Mouse (Mus musculus) kidney, postnatal 0 days (tissue): ENCODE data around the gene Tns4. TPM values are rescaled to one million over a fixed set of nuclear protein-coding genes. Genes with fewer than 3 reads are reported as not detected.

ENCODE experiments used
- ATAC-seq: fragments of 200-750 bp; cut with Nextera tagmentation; replicated peaks from 2 replicates; pipeline ENCODE4 v1.8.0; 2017; ENCODE audit warnings: low read depth, moderate number of reproducible peaks, moderate TSS enrichment, moderate library complexity; ENCODE audit not compliant: low FRiP score
- DNase-seq: peaks from one replicate; pipeline ENCODE4 v3.0.0-alpha.2; 2016; ENCODE audit warnings: low spot score
- H3K27ac ChIP-seq: fragments of 300-500 bp; sonication (generic); 2 replicates; pipeline ENCODE4 v1.5.1; 2014; ENCODE audit warnings: mild to moderate bottlenecking
- H3K27me3 ChIP-seq: fragments of 300-500 bp; sonication (generic); 2 replicates; pipeline ENCODE4 v1.6.1; 2014; ENCODE audit warnings: low read length, mixed read lengths; ENCODE audit not compliant: insufficient read depth
- H3K36me3 ChIP-seq: fragments of 300-500 bp; sonication (generic); 2 replicates; pipeline ENCODE4 v1.6.1; 2014; ENCODE audit warnings: low read length, mixed read lengths; ENCODE audit not compliant: insufficient read depth
- H3K4me1 ChIP-seq: fragments of 300-500 bp; sonication (generic); replicated peaks from 2 replicates; pipeline ENCODE4 v1.6.1; 2014; ENCODE audit warnings: antibody characterized with exemption, low read length, mixed read lengths; ENCODE audit not compliant: insufficient read depth
- H3K4me2 ChIP-seq: fragments of 300-500 bp; sonication (generic); 2 replicates; pipeline ENCODE4 v1.6.1; 2014; ENCODE audit warnings: mild to moderate bottlenecking, low read length, moderate library complexity, mixed read lengths
- H3K4me3 ChIP-seq: fragments of 300-500 bp; sonication (generic); replicated peaks from 2 replicates; pipeline ENCODE4 v1.5.1; 2014; ENCODE audit warnings: low read depth, low read length
- H3K9ac ChIP-seq: fragments of 300-500 bp; sonication (generic); 2 replicates; pipeline ENCODE4 v1.6.1; 2014; ENCODE audit warnings: low read depth, low read length
- H3K9me3 ChIP-seq: fragments of 300-500 bp; sonication (generic); replicated peaks from 2 replicates; pipeline ENCODE4 v1.6.1; 2016; ENCODE audit warnings: low read length, inconsistent platforms, mixed read lengths
- CTCF ChIP-seq: IDR thresholded peaks from 2 replicates; pipeline ENCODE4 v1.5.1; 2016; ENCODE audit warnings: antibody characterized with exemption, low read depth, mild to moderate bottlenecking, moderate library complexity
- WGBS: fragments of 180-500 bp; shearing (Covaris S2); extraction: QIAGEN DNeasy Blood & Tissue Kit; methylation state at CpG from one replicate; pipeline ENCODE4 v1.1.7; 2014; 5-methylcytosine and 5-hydroxymethylcytosine counted together
- polyA plus RNA-seq: library from polyadenylated mRNA; unstranded; fragments of >200 nt; fragmentation: Nextera tagmentation; extraction: Ambion mirVana; gene quantifications from 2 replicates; pipeline ENCODE4 v1.2.1, GENCODE M21; 2015

Tns4 gene
- polyA plus RNA-seq, 1 experiment from 2014 or later: 0.16 TPM

DNA sequence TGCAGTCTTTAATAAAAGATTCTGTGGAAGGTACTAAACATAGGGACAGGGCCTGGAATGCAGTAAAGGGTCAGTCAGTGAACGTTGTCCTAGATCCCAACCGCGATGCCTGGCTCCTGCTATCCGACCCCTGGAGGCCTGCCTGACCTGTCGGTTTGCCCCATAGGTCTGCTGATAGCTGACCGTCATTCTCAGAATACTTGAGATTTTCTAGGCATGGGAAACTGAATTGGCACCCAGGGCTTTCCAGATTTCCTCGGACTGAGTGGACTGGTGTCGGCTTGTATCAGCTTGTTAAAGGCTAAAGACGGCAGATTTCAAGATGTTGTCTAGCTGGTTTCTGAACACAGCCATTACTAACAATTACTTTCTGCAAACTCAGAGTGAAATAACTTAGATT lies 4.7 kb downstream of the Tns4 start:
- H3K27me3 ChIP-seq: no peaks in the 10 kb centered on the region
- no peak overlapping the region for H3K4me2 ChIP-seq
- WGBS: 78% methylated on average over 9 of the region's 9 CpGs
- no peak for TF ChIP-seq CTCF
- H3K9me3 ChIP-seq: no peaks in the 10 kb centered on the region
- DNase-seq (no peak), ATAC-seq (no peak)
- no peaks in the 10 kb centered on the region for H3K36me3 ChIP-seq
- no peak overlapping the region for H3K27ac ChIP-seq
- H3K4me1 ChIP-seq: peaks cover 8% of the 10 kb centered on the region; the same call in 1 of the 2 replicates
- no peak overlapping the region for H3K9ac ChIP-seq
- no peak overlapping the region for H3K4me3 ChIP-seq

DNA sequence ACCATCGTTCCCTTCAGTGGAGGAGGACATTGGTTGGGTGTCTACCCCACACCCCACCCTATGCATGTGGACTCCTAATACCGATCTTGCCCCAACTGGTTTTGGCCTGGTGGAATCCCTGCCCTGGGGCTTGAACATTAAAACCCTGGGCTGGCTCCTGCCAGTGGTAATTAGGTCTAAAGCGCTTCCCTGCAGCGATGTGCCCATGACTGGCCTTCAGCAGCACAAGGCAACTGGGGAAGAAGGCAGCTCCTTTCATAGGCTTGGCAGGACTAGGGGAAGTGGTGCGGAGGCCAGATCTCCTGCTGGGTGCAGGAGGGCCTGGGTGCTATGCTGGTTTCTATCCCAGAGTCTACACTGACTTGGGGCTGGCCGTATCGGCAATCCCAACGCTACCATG lies 5.6 kb downstream of the Tns4 start:
- TF ChIP-seq CTCF: no peak
- Histone ChIP-seq H3K27ac (no peak overlapping the region), H3K4me1 (peaks cover 8% of the 10 kb centered on the region; the same call in 1 of the 2 replicates), H3K4me3 (no peak overlapping the region), H3K9ac (no peak overlapping the region), H3K36me3 (no peaks in the 10 kb centered on the region), H3K4me2 (no peak overlapping the region), H3K9me3 (no peaks in the 10 kb centered on the region), H3K27me3 (no peaks in the 10 kb centered on the region)
- DNase-seq: no peak
- ATAC-seq: no peak
- 83% methylated on average over 8 of the region's 8 CpGs for WGBS

- 47% methylated on average over 8 of the region's 8 CpGs for WGBS
- no peak for DNase-seq
Observed at GRCm38 (mm10) chr11:99082098-99082497, 7.0 kb downstream of the Tns4 start.

GRCm38 (mm10) chr11:99081566-99081965 lies 7.5 kb downstream of the Tns4 start:
- DNase-seq: no peak
- Histone ChIP-seq H3K27ac (no peak overlapping the region), H3K9me3 (no peaks in the 10 kb centered on the region), H3K27me3 (no peaks in the 10 kb centered on the region), H3K36me3 (no peaks in the 10 kb centered on the region), H3K4me1 (peaks cover 8% of the 10 kb centered on the region; the same call in 1 of the 2 replicates), H3K4me3 (no peak overlapping the region), H3K9ac (no peak overlapping the region), H3K4me2 (no peak overlapping the region)
- no peak for ATAC-seq
- WGBS: 37% methylated on average over 3 of the region's 3 CpGs
- TF ChIP-seq CTCF: no peak

More at GRCm38 (mm10) chr11:99082098-99082497, 7.0 kb downstream of the Tns4 start:
- peaks cover 8% of the 10 kb centered on the region; the same call in 1 of the 2 replicates for H3K4me1 ChIP-seq
- no peak overlapping the region for H3K27ac ChIP-seq
- H3K9me3 ChIP-seq: no peaks in the 10 kb centered on the region
- no peak overlapping the region for H3K4me3 ChIP-seq
- H3K27me3 ChIP-seq: no peaks in the 10 kb centered on the region
- H3K36me3 ChIP-seq: no peaks in the 10 kb centered on the region
- H3K9ac ChIP-seq: no peak overlapping the region
- no peak for ATAC-seq
- TF ChIP-seq CTCF: no peak
- no peak overlapping the region for H3K4me2 ChIP-seq

DNA sequence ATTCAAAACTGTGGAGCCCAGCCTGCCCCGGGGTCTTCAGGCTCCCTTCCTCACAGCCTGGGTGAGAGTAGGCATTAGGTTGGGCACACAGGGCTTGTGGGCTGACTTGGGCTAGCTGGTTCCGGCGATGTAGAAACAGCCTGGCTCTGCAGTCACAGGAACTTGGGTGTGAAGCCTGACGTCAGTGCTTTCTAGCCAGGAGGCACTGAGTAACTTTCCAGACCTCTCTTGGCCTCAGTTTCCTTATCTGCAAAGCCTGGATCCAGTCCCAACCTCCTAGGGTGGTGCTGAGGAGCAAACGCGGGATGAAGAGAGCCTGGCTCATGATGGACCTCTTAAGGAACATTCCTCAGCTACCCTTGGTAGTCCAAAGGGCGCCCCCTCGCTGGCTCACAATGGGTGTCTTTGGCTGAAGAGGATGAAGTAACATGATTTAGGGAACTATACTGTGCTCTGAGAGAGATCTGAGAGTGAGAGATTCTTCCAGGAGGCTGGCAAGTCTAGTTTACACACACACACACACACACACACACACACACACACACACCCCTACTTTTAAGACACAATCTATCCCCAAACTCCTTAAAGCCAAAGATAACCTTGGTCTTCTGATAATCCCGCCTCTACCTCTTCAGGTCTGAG lies 8.1 kb downstream of the Tns4 start:
- H3K9ac ChIP-seq: no peak overlapping the region
- no peak for ATAC-seq
- 77% methylated on average over 9 of the region's 9 CpGs for WGBS

GRCm38 (mm10) chr11:99077869-99078268 lies 11.2 kb downstream of the Tns4 start:
- no peak overlapping the region for H3K9ac ChIP-seq
- H3K36me3 ChIP-seq: no peaks in the 10 kb centered on the region
- DNase-seq: no peak
- H3K27ac ChIP-seq: no peak overlapping the region
- H3K4me2 ChIP-seq: no peak overlapping the region
- H3K27me3 ChIP-seq: no peaks in the 10 kb centered on the region
- H3K4me1 ChIP-seq: peaks cover 8% of the 10 kb centered on the region; the same call in 1 of the 2 replicates
- no peak overlapping the region for H3K4me3 ChIP-seq
- no peak for ATAC-seq
- H3K9me3 ChIP-seq: no peaks in the 10 kb centered on the region
- WGBS: 80% methylated on average over 8 of the region's 8 CpGs
- TF ChIP-seq CTCF: no peak

More for the DNA sequence above, 8.1 kb downstream of the Tns4 start:
- TF ChIP-seq CTCF: no peak
- no peak overlapping the region for H3K27ac ChIP-seq
- no peaks in the 10 kb centered on the region for H3K27me3 ChIP-seq
- DNase-seq: no peak
- H3K4me2 ChIP-seq: no peak overlapping the region
- peaks cover 8% of the 10 kb centered on the region; the same call in 1 of the 2 replicates for H3K4me1 ChIP-seq
- H3K9me3 ChIP-seq: no peaks in the 10 kb centered on the region
- H3K4me3 ChIP-seq: no peak overlapping the region
- H3K36me3 ChIP-seq: no peaks in the 10 kb centered on the region
